In the genomic region with DNA sequence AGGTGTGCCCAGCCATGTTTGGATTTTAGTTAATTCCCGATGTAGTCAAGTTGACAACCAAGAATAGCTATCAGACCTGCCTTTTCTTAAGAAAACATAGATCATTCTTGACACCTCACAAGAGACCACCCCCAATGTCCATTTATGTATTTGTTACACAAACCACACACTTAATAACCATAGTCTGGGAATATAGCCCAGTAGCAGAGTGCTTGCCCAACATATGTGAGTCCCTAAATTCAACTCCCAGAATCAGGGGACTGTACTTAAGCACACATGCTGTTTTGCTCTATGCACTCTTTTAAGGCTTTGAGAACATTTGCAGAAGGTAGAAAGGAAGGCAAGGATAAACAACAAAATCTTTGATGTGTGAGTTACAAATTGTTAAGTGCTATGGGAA, we compare ENCODE assay signal across 26 mouse cellular contexts. TPM values are rescaled to one million over a fixed set of nuclear protein-coding genes. Genes with fewer than 3 reads are reported as not detected.
DNase-seq lines count a peak whose midpoint lies in the region; ATAC-seq and TF ChIP-seq lines count a peak whose summit lies in the region.
"Had no signal": no experiment of that assay in that cellular context is flagged by ENCODE, and none has a peak within 500 bp of the region (broad histone marks: within the 10 kb centered on the region; RNA-seq: fewer than 3 reads in every experiment).

No protein-coding gene starts in this region.

- no peak for TF ChIP-seq POLR2A in embryonic fibroblast, embryonic 13.5 days (IDR thresholded peaks at IDR 0.05; ENCODE audit: low read depth, low read length)

- ATAC-seq in lung, postnatal 0 days = no peak
- ATAC-seq: forebrain, embryonic 15.5 days had no signal

- H3K27ac ChIP-seq in lung, postnatal 0 days (ENCODE audit: low read length) = peak overlapping the region; percentile 55
- peak overlapping the region; percentile 51; the same call in 1 of the 2 replicates for H3K27ac ChIP-seq in embryonic fibroblast, embryonic 13.5 days (ENCODE audit: insufficient read depth, low read length)
- H3K27ac ChIP-seq: forebrain, embryonic 15.5 days; heart, adult 2 months; heart, embryonic 10.5 days; heart, embryonic 13.5 days; hindbrain, embryonic 12.5 days had no signal

- H3K9me3 ChIP-seq in lung, postnatal 0 days (ENCODE audit: low read length) = no peaks in the 10 kb centered on the region
- H3K9me3 ChIP-seq: forebrain, embryonic 15.5 days; G1E; heart, embryonic 10.5 days; heart, embryonic 13.5 days; hindbrain, embryonic 12.5 days; hindbrain, embryonic 15.5 days had no signal

- intact Hi-C loops in heart, postnatal 36 days (cut with DNase I) = loop anchor here (5.0 kb wide), 2 partner anchors 78 to 87 kb away; a partner anchor contains a TSS

- peak; percentile 4 for DNase-seq in heart, adult 11 months
- no peak for DNase-seq in heart, postnatal 36 days
- peak; percentile 79 for DNase-seq in lung, postnatal 0 days (ENCODE audit: low spot score)
- no peak for DNase-seq in lung, postnatal 10 days
- no peak for DNase-seq in thymus, postnatal 10 days (ENCODE audit: low spot score in 2 of 2)
- no peak for DNase-seq in right cerebral cortex, adult 18-20 months
- DNase-seq: adrenal gland, adult 8-10 months; adrenal gland, postnatal 25 days; B cell, adult 2 months; cerebellum, adult 18-20 months; cerebellum, adult 9-10 months; cerebellum, postnatal 14 days; gastrocnemius, postnatal 25 days; heart, adult 2 months; heart, postnatal 14 days had no signal

- H3K27me3 ChIP-seq in lung, postnatal 0 days (replicated peaks; ENCODE audit: insufficient read depth, low read length) = no peaks in the 10 kb centered on the region
- H3K27me3 ChIP-seq: CH12.LX; forebrain, embryonic 15.5 days; heart, embryonic 13.5 days; hindbrain, embryonic 12.5 days; hindbrain, embryonic 15.5 days had no signal

- no peak for TF ChIP-seq CTCF in lung, postnatal 0 days (IDR thresholded peaks at IDR 0.05)
- no peak for TF ChIP-seq CTCF in embryonic fibroblast, embryonic 13.5 days (IDR thresholded peaks at IDR 0.05; ENCODE audit: borderline replicate concordance, insufficient read depth, low read length)

- no peak overlapping the region for H3K4me3 ChIP-seq in lung, postnatal 0 days (ENCODE audit: low read depth, low read length)
- H3K4me3 ChIP-seq in embryonic fibroblast, embryonic 13.5 days (ENCODE audit: insufficient read depth, low read length) = no peak overlapping the region
- H3K4me3 ChIP-seq: forebrain, embryonic 15.5 days; heart, adult 2 months; heart, embryonic 10.5 days; heart, embryonic 13.5 days; hindbrain, embryonic 12.5 days; hindbrain, embryonic 15.5 days had no signal

- H3K4me2 ChIP-seq in lung, postnatal 0 days (replicated peaks; ENCODE audit: low read depth, low read length) = no peak overlapping the region
- H3K4me2 ChIP-seq: forebrain, embryonic 15.5 days; heart, embryonic 13.5 days; hindbrain, embryonic 12.5 days; hindbrain, embryonic 15.5 days had no signal

- H3K9ac ChIP-seq in lung, postnatal 0 days (replicated peaks; ENCODE audit: low read depth) = no peak overlapping the region
- H3K9ac ChIP-seq: forebrain, embryonic 15.5 days; heart, embryonic 13.5 days; hindbrain, embryonic 12.5 days; hindbrain, embryonic 15.5 days had no signal

- H3K36me3 ChIP-seq in lung, postnatal 0 days (ENCODE audit: insufficient read depth, low read length) = no peaks in the 10 kb centered on the region
- H3K36me3 ChIP-seq: forebrain, embryonic 15.5 days; heart, embryonic 10.5 days; hindbrain, embryonic 12.5 days; hindbrain, embryonic 15.5 days had no signal

- no peak for TF ChIP-seq EP300 in lung, postnatal 0 days (IDR thresholded peaks at IDR 0.05)

- WGBS in lung, postnatal 0 days = 56% methylated on average over 1 of the region's 1 CpGs

- H3K4me1 ChIP-seq in lung, postnatal 0 days (ENCODE audit: insufficient read depth, low read depth, low read length) = peaks cover 7% of the 10 kb centered on the region; the same call in 1 of the 2 replicates
- peaks cover 4% of the 10 kb centered on the region; the same call in 1 of the 2 replicates for H3K4me1 ChIP-seq in embryonic fibroblast, embryonic 13.5 days (ENCODE audit: control insufficient read depth, insufficient read depth, low read length)

RNA-seq across cellular contexts. Expression of a gene that starts 1.9 kb away (rescaled TPM):
- 100 to 1,000 TPM in 1 of 2 experiments, 10 to 100 TPM in 1; 97.8 to 104 TPM for total RNA-seq in heart, postnatal 36 days (2021)
- polyA plus RNA-seq in lung, postnatal 0 days (2015; fragmentation: Nextera tagmentation; extraction: Ambion mirVana) = 98.5 and 115 TPM in 2 replicates
- polyA plus RNA-seq in embryonic fibroblast, embryonic 13.5 days (2011; ENCODE audit: insufficient read length, low read depth, missing spikeins) = 113 and 127 TPM in 2 replicates

RNA-seq across cellular contexts. Expression of a gene that starts 30.4 kb away (rescaled TPM):
- not detected for total RNA-seq in heart, postnatal 36 days (2021)
- 0.27 and 0.32 TPM in 2 replicates for polyA plus RNA-seq in lung, postnatal 0 days (2015; fragmentation: Nextera tagmentation; extraction: Ambion mirVana)
- not detected in 2 replicates for polyA plus RNA-seq in embryonic fibroblast, embryonic 13.5 days (2011; ENCODE audit: insufficient read length, low read depth, missing spikeins)
- total RNA-seq: CH12.LX; G1E; gastrocnemius, adult 18-20 months; heart, adult 2 months; hematopoietic stem cell, adult 5-6 weeks had no signal
- polyA plus RNA-seq: heart, adult 2 months; heart, embryonic 16.5 days had no signal

Comparison
In these comparisons a context has a peak if more than half of its experiments do, and no peak if none do; other contexts are left out.
1. DNase-seq: peak in heart, adult 11 months (single experiment) and lung, postnatal 0 days (single experiment); none in heart, postnatal 36 days (0 of 2), lung, postnatal 10 days (single experiment), thymus, postnatal 10 days (0 of 2) and right cerebral cortex, adult 18-20 months (single experiment).